15 mouse cellular contexts compared by ENCODE assay signal in genomic region chr3:144166439-144167155, GRCm38 (mm10).
"Had no signal": no experiment of that assay in that cellular context is flagged by ENCODE, and none has a peak within 500 bp of the region (broad histone marks: within the 10 kb centered on the region; RNA-seq: fewer than 3 reads in every experiment).

No protein-coding gene starts in this region.

- H3K27me3 ChIP-seq: liver, embryonic 15.5 days; midbrain, embryonic 12.5 days; neural tube, embryonic 13.5 days had no signal

- H3K9ac ChIP-seq: liver, embryonic 15.5 days; lung, embryonic 14.5 days; midbrain, embryonic 12.5 days; neural tube, embryonic 13.5 days had no signal

- H3K4me2 ChIP-seq: liver, embryonic 11.5 days; liver, embryonic 15.5 days; lung, embryonic 14.5 days; midbrain, embryonic 12.5 days; neural tube, embryonic 13.5 days had no signal

- H3K36me3 ChIP-seq: limb, embryonic 10.5 days; liver, embryonic 15.5 days; midbrain, embryonic 12.5 days; neural tube, embryonic 13.5 days had no signal

- H3K4me1 ChIP-seq: liver, embryonic 15.5 days; neural tube, embryonic 13.5 days had no signal

- DNase-seq: kidney, adult 8-10 months; kidney, postnatal 25 days; lung, embryonic 14.5 days; lung, postnatal 10 days; lung, postnatal 4 days; retina, postnatal 1 day; right cerebral cortex, postnatal 4 days; thymus, postnatal 36 days had no signal

- H3K4me3 ChIP-seq: left cerebral cortex, adult 2 months; limb, embryonic 10.5 days; liver, embryonic 15.5 days; midbrain, embryonic 12.5 days; neural tube, embryonic 13.5 days had no signal

- H3K27ac ChIP-seq: left cerebral cortex, adult 2 months; limb, embryonic 10.5 days; liver, embryonic 15.5 days; midbrain, embryonic 12.5 days; neural tube, embryonic 13.5 days had no signal

- H3K9me3 ChIP-seq: limb, embryonic 10.5 days; liver, embryonic 15.5 days; midbrain, embryonic 12.5 days; neural tube, embryonic 13.5 days had no signal

- ATAC-seq: midbrain, embryonic 16.5 days had no signal
